Mouse (Mus musculus) heart, embryonic 11.5 days (tissue): ENCODE measurements around the gene Taok1. TPM values are rescaled to one million over a fixed set of nuclear protein-coding genes. Genes with fewer than 3 reads are reported as not detected.

Experiments used
- ATAC-seq: fragments of 200-750 bp; cut with Nextera tagmentation; replicated peaks from 2 replicates; pipeline ENCODE4 v1.8.0; 2017; ENCODE audit warnings: moderate library complexity; ENCODE audit not compliant: insufficient number of reproducible peaks, low FRiP score, low TSS enrichment
- H3K27ac ChIP-seq: fragments of 300-500 bp; sonication (generic); 2 replicates; pipeline ENCODE4 v1.5.1; 2014; ENCODE audit warnings: mild to moderate bottlenecking, low read depth, low read length
- H3K27me3 ChIP-seq: fragments of 300-500 bp; sonication (generic); 2 replicates; pipeline ENCODE4 v1.6.1; 2014; ENCODE audit warnings: mild to moderate bottlenecking, low read length, mixed read lengths; ENCODE audit not compliant: control insufficient read depth, insufficient read depth
- H3K36me3 ChIP-seq: fragments of 300-500 bp; sonication (generic); 2 replicates; pipeline ENCODE4 v1.6.1; 2014; ENCODE audit warnings: mild to moderate bottlenecking, low read length, moderate library complexity, mixed read lengths; ENCODE audit not compliant: control insufficient read depth, insufficient read depth
- H3K4me1 ChIP-seq: fragments of 300-500 bp; sonication (generic); 2 replicates; pipeline ENCODE4 v1.6.1; 2014; ENCODE audit warnings: low read length; ENCODE audit not compliant: control insufficient read depth, insufficient read depth
- H3K4me2 ChIP-seq: fragments of 300-500 bp; sonication (generic); 2 replicates; pipeline ENCODE4 v1.6.1; 2014; ENCODE audit warnings: mild to moderate bottlenecking, moderate library complexity
- H3K4me3 ChIP-seq: fragments of 300-500 bp; sonication (generic); 2 replicates; pipeline ENCODE4 v1.5.1; 2014; ENCODE audit warnings: low read depth, low read length
- H3K9ac ChIP-seq: fragments of 300-500 bp; sonication (generic); 2 replicates; pipeline ENCODE4 v1.6.1; 2014; ENCODE audit warnings: mild to moderate bottlenecking, low read depth, low read length, moderate library complexity
- H3K9me3 ChIP-seq: fragments of 300-500 bp; sonication (generic); replicated peaks from 2 replicates; pipeline ENCODE4 v1.6.1; 2016; ENCODE audit warnings: low read length; ENCODE audit not compliant: control insufficient read depth
- WGBS: fragments of 180-500 bp; shearing (Covaris S2); extraction: QIAGEN DNeasy Blood & Tissue Kit; methylation state at CpG from one replicate; pipeline ENCODE4 v1.1.7; 2014; ENCODE audit not compliant: insufficient replicate concordance; 5-methylcytosine and 5-hydroxymethylcytosine counted together
- polyA plus RNA-seq: library from polyadenylated mRNA; unstranded; fragments of >200 nt; fragmentation: Nextera tagmentation; extraction: Ambion mirVana; gene quantifications from 2 replicates; pipeline ENCODE4 v1.2.1, GENCODE M21; 2014

Gene Taok1
- polyA plus RNA-seq, 1 experiment from 2014 or later: 17.8 TPM

- peak overlapping the region; percentile 97 for H3K4me3 ChIP-seq
- no peaks in the 10 kb centered on the region for H3K9me3 ChIP-seq
- peaks cover 3% of the 10 kb centered on the region; the same call in 1 of the 2 replicates for H3K4me1 ChIP-seq
- peak overlapping the region; percentile 96; the same call in 1 of the 2 replicates for H3K27ac ChIP-seq
- no peaks in the 10 kb centered on the region for H3K27me3 ChIP-seq
- H3K4me2 ChIP-seq: peak overlapping the region; percentile 89
- ATAC-seq: no peak
- peak overlapping the region; percentile 98 for H3K9ac ChIP-seq
- H3K36me3 ChIP-seq: no peaks in the 10 kb centered on the region
- WGBS: 4% methylated on average over 6 of the region's 6 CpGs
Observed at GRCm38 (mm10) chr11:77606469-77606834, 1.2 kb downstream of the Taok1 start.

- Histone ChIP-seq H3K27me3 (no peaks in the 10 kb centered on the region), H3K4me1 (no peaks in the 10 kb centered on the region), H3K4me3 (no peak overlapping the region), H3K9me3 (no peaks in the 10 kb centered on the region), H3K9ac (no peak overlapping the region), H3K36me3 (no peaks in the 10 kb centered on the region), H3K4me2 (no peak overlapping the region), H3K27ac (no peak overlapping the region)
- no peak for ATAC-seq
Observed at GRCm38 (mm10) chr11:77597266-77597665, 10.3 kb downstream of the Taok1 start.

- H3K27me3 ChIP-seq: no peaks in the 10 kb centered on the region
Observed at GRCm38 (mm10) chr11:77591388-77591787, 16.2 kb downstream of the Taok1 start.

GRCm38 (mm10) chr11:77590801-77591200 lies 16.8 kb downstream of the Taok1 start:
- Histone ChIP-seq H3K27ac (no peak overlapping the region), H3K4me1 (peaks cover 3% of the 10 kb centered on the region), H3K9ac (no peak overlapping the region), H3K27me3 (no peaks in the 10 kb centered on the region), H3K36me3 (no peaks in the 10 kb centered on the region), H3K4me2 (no peak overlapping the region), H3K9me3 (no peaks in the 10 kb centered on the region), H3K4me3 (no peak overlapping the region)
- no peak for ATAC-seq
- 94% methylated on average over 2 of the region's 2 CpGs for WGBS

More at GRCm38 (mm10) chr11:77591388-77591787, 16.2 kb downstream of the Taok1 start:
- no peaks in the 10 kb centered on the region for H3K9me3 ChIP-seq
- H3K4me2 ChIP-seq: no peak overlapping the region
- no peak overlapping the region for H3K9ac ChIP-seq
- 70% methylated on average over 2 of the region's 2 CpGs for WGBS
- H3K36me3 ChIP-seq: no peaks in the 10 kb centered on the region
- ATAC-seq: no peak
- H3K4me3 ChIP-seq: no peak overlapping the region
- peaks cover 3% of the 10 kb centered on the region for H3K4me1 ChIP-seq
- H3K27ac ChIP-seq: no peak overlapping the region

DNA sequence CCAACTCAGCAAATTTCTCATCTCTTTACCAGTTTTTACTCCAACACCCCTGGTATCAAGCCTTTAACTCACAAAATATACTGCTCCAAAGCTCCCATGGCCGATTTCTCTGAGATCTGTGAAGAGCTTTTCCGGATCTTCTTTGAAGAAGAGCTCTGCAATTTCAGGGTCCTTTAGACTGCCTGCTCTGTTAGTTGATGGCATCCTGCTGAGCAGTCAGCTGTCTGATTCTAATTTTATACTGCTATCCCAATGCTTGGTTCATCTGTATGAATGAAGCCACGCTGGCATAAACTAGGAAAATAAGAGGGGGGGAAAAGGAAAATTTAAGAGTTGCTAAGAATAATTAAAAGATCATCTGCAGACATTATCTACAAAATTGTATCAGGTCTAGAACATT lies 22.4 kb downstream of the Taok1 start:
- H3K36me3 ChIP-seq: peaks cover 5% of the 10 kb centered on the region
- WGBS: 88% methylated on average over 3 of the region's 3 CpGs

DNA sequence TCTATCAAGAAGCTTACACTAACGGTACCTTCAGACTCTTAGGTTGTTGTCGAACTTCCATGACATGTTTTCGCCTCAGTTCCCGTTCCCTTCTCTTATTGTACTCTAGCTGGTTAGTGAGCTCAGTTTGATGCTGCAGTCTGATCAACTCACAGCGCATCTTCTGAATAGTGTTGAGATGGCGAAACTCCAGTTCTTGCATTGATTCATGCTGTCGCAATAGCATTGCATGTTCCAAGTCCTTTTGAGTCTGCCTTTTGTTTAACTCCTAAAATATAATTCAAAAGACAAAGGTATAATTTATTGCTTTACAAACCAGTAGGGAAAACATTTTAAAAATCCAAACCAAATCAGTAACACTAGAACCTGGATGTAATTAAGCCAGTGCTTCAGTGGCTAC lies 62.4 kb downstream of the Taok1 start:
- ATAC-seq: no peak
- H3K4me2 ChIP-seq: no peak overlapping the region
- H3K4me3 ChIP-seq: no peak overlapping the region
- H3K27me3 ChIP-seq: no peaks in the 10 kb centered on the region
- no peaks in the 10 kb centered on the region for H3K9me3 ChIP-seq
- 96% methylated on average over 7 of the region's 7 CpGs for WGBS
- no peaks in the 10 kb centered on the region for H3K4me1 ChIP-seq
- no peak overlapping the region for H3K9ac ChIP-seq
- no peak overlapping the region for H3K27ac ChIP-seq
- peaks cover 27% of the 10 kb centered on the region for H3K36me3 ChIP-seq

More for the DNA sequence above, 22.4 kb downstream of the Taok1 start:
- peaks cover 3% of the 10 kb centered on the region for H3K4me1 ChIP-seq
- no peak overlapping the region for H3K4me2 ChIP-seq
- H3K9ac ChIP-seq: no peak overlapping the region
- no peaks in the 10 kb centered on the region for H3K9me3 ChIP-seq
- no peak for ATAC-seq
- H3K4me3 ChIP-seq: no peak overlapping the region
- H3K27ac ChIP-seq: no peak overlapping the region
- H3K27me3 ChIP-seq: no peaks in the 10 kb centered on the region

DNA sequence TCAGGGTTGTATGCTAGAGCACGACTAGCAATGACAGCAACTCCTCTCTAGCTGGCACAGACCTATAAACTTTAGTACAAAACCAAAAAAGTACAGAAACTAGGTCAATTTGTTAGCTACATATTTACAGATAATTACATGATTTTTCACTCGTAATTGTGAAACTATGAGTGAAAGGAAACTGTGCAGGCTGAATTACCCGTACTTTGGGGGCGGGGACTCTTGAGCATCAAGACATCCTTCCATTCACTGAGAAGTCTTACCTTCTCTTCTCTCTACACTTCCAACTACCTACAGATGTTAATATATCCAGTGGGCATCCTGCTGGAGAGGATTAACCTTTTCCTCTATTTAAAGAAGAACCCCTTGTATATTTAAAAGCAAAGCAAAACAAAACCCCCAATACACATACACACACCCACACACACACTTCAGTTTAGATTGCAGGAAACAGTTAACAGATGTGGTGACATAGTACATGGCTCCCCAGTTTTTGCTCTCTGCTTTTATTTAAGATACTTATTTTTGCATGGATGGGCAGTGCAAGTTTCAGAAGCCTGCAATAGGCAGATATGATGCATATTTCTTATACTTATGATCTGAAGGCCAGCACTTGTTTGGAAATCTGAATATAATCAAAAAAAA lies 75.3 kb downstream of the Taok1 start:
- Histone ChIP-seq H3K27ac (no peak overlapping the region), H3K36me3 (peaks cover 5% of the 10 kb centered on the region; the same call in 1 of the 2 replicates), H3K4me3 (no peak overlapping the region), H3K4me1 (no peaks in the 10 kb centered on the region), H3K27me3 (no peaks in the 10 kb centered on the region), H3K4me2 (no peak overlapping the region), H3K9me3 (no peaks in the 10 kb centered on the region), H3K9ac (no peak overlapping the region)
- WGBS: 89% methylated on average over 4 of the region's 4 CpGs
- ATAC-seq: no peak

- Histone ChIP-seq H3K36me3 (no peaks in the 10 kb centered on the region), H3K4me3 (no peak overlapping the region), H3K9me3 (no peaks in the 10 kb centered on the region), H3K27ac (no peak overlapping the region), H3K9ac (no peak overlapping the region), H3K4me2 (no peak overlapping the region), H3K27me3 (no peaks in the 10 kb centered on the region), H3K4me1 (no peaks in the 10 kb centered on the region)
- ATAC-seq: no peak
- WGBS: 75% methylated on average over 2 of the region's 2 CpGs
Observed at GRCm38 (mm10) chr11:77530862-77531261, 76.8 kb downstream of the Taok1 start.

DNA sequence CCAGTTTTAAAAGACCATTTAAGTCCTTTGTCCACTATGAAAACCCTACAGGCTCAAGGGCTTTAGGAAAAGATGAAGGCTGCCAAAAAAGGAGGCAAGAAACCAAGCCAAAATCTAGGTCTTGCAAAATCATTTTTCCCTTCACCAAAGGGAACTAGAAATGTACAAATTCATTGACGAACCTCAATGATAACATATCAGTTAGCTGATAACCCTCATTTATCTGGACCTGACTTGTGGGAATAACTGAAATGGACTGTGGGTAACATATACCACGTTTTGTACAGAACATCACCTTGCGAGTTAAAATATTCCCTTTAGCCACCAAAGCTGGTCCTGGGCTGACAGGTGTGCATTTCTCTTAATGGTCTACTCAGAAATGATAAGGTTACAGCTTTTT lies 78.0 kb downstream of the Taok1 start:
- H3K27ac ChIP-seq: no peak overlapping the region
- H3K4me3 ChIP-seq: no peak overlapping the region
- H3K36me3 ChIP-seq: no peaks in the 10 kb centered on the region
- H3K4me1 ChIP-seq: no peaks in the 10 kb centered on the region
- WGBS: 69% methylated on average over 3 of the region's 3 CpGs
- no peaks in the 10 kb centered on the region for H3K9me3 ChIP-seq
- no peak overlapping the region for H3K9ac ChIP-seq
- no peak overlapping the region for H3K4me2 ChIP-seq
- no peak for ATAC-seq
- H3K27me3 ChIP-seq: no peaks in the 10 kb centered on the region
